Mouse (Mus musculus) spleen, adult 2 months (tissue): ENCODE results near the gene Ctr9.

Experiments
- CTCF ChIP-seq: fragments of 200-500 bp; IDR thresholded peaks from 2 replicates; pipeline ENCODE4 v1.5.1; 2011; ENCODE audit warnings: mild to moderate bottlenecking, inconsistent platforms; ENCODE audit not compliant: insufficient read depth, insufficient read length, insufficient replicate concordance; ENCODE audit errors: extremely low read depth
- POLR2A ChIP-seq: fragments of 200-500 bp; IDR thresholded peaks from 2 replicates; pipeline ENCODE4 v1.6.1; 2011; ENCODE audit warnings: low read depth, low read length, inconsistent platforms

- TF ChIP-seq POLR2A (no peak), CTCF (no peak)
Measured at GRCm38 (mm10) chr7:111080026-111080425, 51.3 kb downstream of the Ctr9 start.
